Mouse (Mus musculus) embryonic facial prominence, embryonic 11.5 days (tissue): ENCODE measurements around the gene Pxmp4. TPM values are rescaled to one million over a fixed set of nuclear protein-coding genes. Genes with fewer than 3 reads are reported as not detected.

ENCODE experiments used
- ATAC-seq: fragments of 200-750 bp; cut with Nextera tagmentation; replicated peaks from 2 replicates; pipeline ENCODE4 v1.8.0; 2017; ENCODE audit warnings: low read depth; ENCODE audit not compliant: insufficient number of reproducible peaks, low FRiP score, low TSS enrichment
- DNase-seq: peaks from one replicate; pipeline ENCODE4 v3.0.0-alpha.2; 2015; ENCODE audit warnings: low spot score
- H3K27ac ChIP-seq: fragments of 300-500 bp; sonication (generic); replicated peaks from 2 replicates; pipeline ENCODE4 v1.5.1; 2014; ENCODE audit warnings: mild to moderate bottlenecking, low read depth, low read length, control low read depth
- H3K27me3 ChIP-seq: fragments of 300-500 bp; sonication (generic); 2 replicates; pipeline ENCODE4 v1.6.1; 2014; ENCODE audit warnings: mild to moderate bottlenecking, low read length, moderate library complexity, mixed read lengths; ENCODE audit not compliant: control insufficient read depth, insufficient read depth
- H3K36me3 ChIP-seq: fragments of 300-500 bp; sonication (generic); replicated peaks from 2 replicates; pipeline ENCODE4 v1.6.1; 2014; ENCODE audit warnings: low read depth, mild to moderate bottlenecking, low read length, moderate library complexity, mixed read lengths; ENCODE audit not compliant: control insufficient read depth, insufficient read depth
- H3K4me1 ChIP-seq: fragments of 300-500 bp; sonication (generic); 2 replicates; pipeline ENCODE4 v1.6.1; 2014; ENCODE audit warnings: low read length, mixed read lengths; ENCODE audit not compliant: control insufficient read depth, insufficient read depth
- H3K4me2 ChIP-seq: fragments of 300-500 bp; sonication (generic); 2 replicates; pipeline ENCODE4 v1.6.1; 2014; ENCODE audit warnings: low read depth, mild to moderate bottlenecking, control low read depth, low read length, moderate library complexity
- H3K4me3 ChIP-seq: fragments of 300-500 bp; sonication (generic); 2 replicates; pipeline ENCODE4 v1.5.1; 2014; ENCODE audit warnings: low read depth, low read length, control low read depth
- H3K9ac ChIP-seq: fragments of 300-500 bp; sonication (generic); replicated peaks from 2 replicates; pipeline ENCODE4 v1.6.1; 2014; ENCODE audit warnings: mild to moderate bottlenecking, control low read depth, low read length
- H3K9me3 ChIP-seq: fragments of 300-500 bp; sonication (generic); replicated peaks from 2 replicates; pipeline ENCODE4 v1.6.1; 2016; ENCODE audit warnings: mild to moderate bottlenecking, low read length, inconsistent platforms, mixed read lengths; ENCODE audit not compliant: control insufficient read depth
- WGBS: fragments of 180-500 bp; shearing (Covaris S2); extraction: QIAGEN DNeasy Blood & Tissue Kit; methylation state at CpG from one replicate; pipeline ENCODE4 v1.1.7; 2014; 5-methylcytosine and 5-hydroxymethylcytosine counted together
- polyA plus RNA-seq: library from polyadenylated mRNA; unstranded; fragments of >200 nt; fragmentation: Nextera tagmentation; extraction: Ambion mirVana; gene quantifications from 2 replicates; pipeline ENCODE4 v1.2.1, GENCODE M21; 2014

The Pxmp4 gene
- polyA plus RNA-seq, 1 experiment from 2014 or later = 13.6 TPM

DNA sequence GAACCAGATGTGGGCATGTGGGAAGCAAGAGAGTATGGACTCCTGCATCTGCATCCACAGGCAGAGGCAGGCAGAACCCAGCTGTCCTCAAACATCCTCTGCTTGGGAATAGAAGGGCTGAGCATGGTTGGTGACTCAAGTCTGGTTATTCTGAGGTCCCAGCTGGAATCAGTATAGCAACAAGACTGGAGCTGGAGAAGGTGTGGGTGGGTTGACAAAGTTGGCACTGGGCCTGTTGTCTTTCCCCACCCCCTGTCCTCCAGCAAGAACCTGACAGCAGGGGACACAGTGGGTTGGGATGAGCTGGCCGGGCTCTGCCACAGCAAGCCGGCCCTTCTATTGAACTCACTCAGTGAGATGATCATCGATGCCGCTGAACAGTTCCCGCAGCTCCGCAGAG lies 48.3 kb downstream of the Pxmp4 start:
- DNase-seq (no peak), ATAC-seq (no peak)
- Histone ChIP-seq H3K9me3 (no peaks in the 10 kb centered on the region), H3K4me3 (no peak overlapping the region), H3K4me2 (no peak overlapping the region), H3K27me3 (peaks cover 3% of the 10 kb centered on the region; the same call in 1 of the 2 replicates), H3K36me3 (no peaks in the 10 kb centered on the region), H3K4me1 (peaks cover 3% of the 10 kb centered on the region; the same call in 1 of the 2 replicates), H3K9ac (no peak overlapping the region), H3K27ac (no peak overlapping the region)
- 84% methylated on average over 6 of the region's 6 CpGs for WGBS

DNA sequence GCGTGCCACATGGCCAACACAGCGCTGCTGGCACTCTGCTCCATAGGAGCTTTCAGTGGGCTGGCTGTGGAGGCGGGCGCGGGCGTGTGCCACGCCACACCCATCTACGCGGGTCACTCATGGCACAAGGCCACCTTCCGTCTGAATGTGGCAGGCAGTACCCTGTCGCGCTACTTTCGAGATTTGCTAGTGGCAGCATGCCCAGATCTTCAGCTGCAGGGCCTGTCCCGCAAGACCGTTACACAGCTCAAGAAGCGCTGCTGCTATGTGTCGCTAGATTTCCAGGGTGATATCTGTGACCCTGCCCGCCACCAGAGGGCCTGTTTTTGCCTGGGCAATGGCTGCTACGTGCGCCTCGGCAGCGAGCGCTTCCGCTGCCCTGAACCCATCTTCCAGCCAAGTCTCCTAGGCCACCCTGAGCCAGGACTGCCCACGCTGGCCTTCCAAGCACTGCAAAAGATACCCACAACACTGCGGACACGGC lies 51.0 kb downstream of the Pxmp4 start:
- H3K9ac ChIP-seq = peak overlapping the region; percentile 32; the same call in 1 of the 2 replicates
- H3K4me1 ChIP-seq = peaks cover 4% of the 10 kb centered on the region; the same call in 1 of the 2 replicates
- H3K4me2 ChIP-seq = peak overlapping the region; percentile 11; the same call in 1 of the 2 replicates
- ATAC-seq (0 out of 2 replicates have a peak, but pooled peaks have one; percentile 8), DNase-seq (peak; percentile 66)
- H3K9me3 ChIP-seq = no peaks in the 10 kb centered on the region
- no peak overlapping the region for H3K4me3 ChIP-seq
- H3K27me3 ChIP-seq = peaks cover 3% of the 10 kb centered on the region
- H3K27ac ChIP-seq = no peak overlapping the region
- WGBS = 30% methylated on average over 27 of the region's 27 CpGs
- H3K36me3 ChIP-seq = no peaks in the 10 kb centered on the region

GRCm38 (mm10) chr2:154551927-154552326 lies 51.6 kb downstream of the Pxmp4 start:
- Histone ChIP-seq H3K4me3 (no peak overlapping the region), H3K9ac (no peak overlapping the region; the same call in 1 of the 2 replicates), H3K9me3 (no peaks in the 10 kb centered on the region), H3K4me1 (peaks cover 4% of the 10 kb centered on the region; the same call in 1 of the 2 replicates), H3K36me3 (no peaks in the 10 kb centered on the region), H3K27ac (no peak overlapping the region), H3K4me2 (peak overlapping the region; percentile 11; the same call in 1 of the 2 replicates), H3K27me3 (peaks cover 3% of the 10 kb centered on the region)
- 33% methylated on average over 21 of the region's 21 CpGs for WGBS
- DNase-seq (no peak), ATAC-seq (no peak)

GRCm38 (mm10) chr2:154551476-154551875 lies 52.0 kb downstream of the Pxmp4 start, which contains the start of gene Actl10:
TSS of gene Actl10 (plus strand) at chr2:154551776.
- Histone ChIP-seq H3K36me3 (no peaks in the 10 kb centered on the region), H3K9ac (peak within 1 kb of the TSS; percentile 15; the same call in 1 of the 2 replicates), H3K4me1 (peaks cover 4% of the 10 kb centered on the region; the same call in 1 of the 2 replicates), H3K4me3 (no peak within 1 kb of the TSS), H3K4me2 (peak within 1 kb of the TSS; percentile 11; the same call in 1 of the 2 replicates), H3K27me3 (peaks cover 3% of the 10 kb centered on the region), H3K27ac (no peak within 1 kb of the TSS), H3K9me3 (no peaks in the 10 kb centered on the region)
- ATAC-seq (no peak), DNase-seq (no peak)
- 78% methylated on average over 4 of the region's 4 CpGs for WGBS

DNA sequence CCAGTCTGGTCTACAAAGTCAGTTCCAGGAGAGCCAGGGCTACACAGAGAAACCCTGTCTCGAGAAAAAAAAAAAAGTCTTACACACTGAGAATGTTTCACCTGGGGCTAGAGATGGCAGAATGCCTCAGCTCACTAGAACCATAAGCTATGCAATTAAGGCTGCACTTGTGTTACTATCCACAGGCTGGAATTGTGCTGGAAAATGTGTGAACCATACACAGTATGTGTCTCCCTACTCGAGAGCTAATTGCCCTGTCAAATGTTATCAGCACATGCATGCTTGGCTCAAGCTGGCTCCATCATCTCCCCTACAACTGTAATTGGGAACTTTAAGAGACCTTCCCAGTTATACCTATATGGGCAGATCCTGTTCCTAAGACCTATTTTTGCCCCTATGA lies 52.6 kb downstream of the Pxmp4 start:
- DNase-seq = no peak
- Histone ChIP-seq H3K27ac (no peak overlapping the region), H3K9ac (no peak overlapping the region), H3K4me2 (no peak overlapping the region), H3K9me3 (no peaks in the 10 kb centered on the region), H3K4me3 (no peak overlapping the region), H3K27me3 (peaks cover 3% of the 10 kb centered on the region), H3K4me1 (peaks cover 4% of the 10 kb centered on the region; the same call in 1 of the 2 replicates), H3K36me3 (no peaks in the 10 kb centered on the region)
- ATAC-seq = no peak
- WGBS = 78% methylated on average over 2 of the region's 2 CpGs

- no peaks in the 10 kb centered on the region for H3K9me3 ChIP-seq
- peaks cover 3% of the 10 kb centered on the region for H3K27me3 ChIP-seq
- H3K27ac ChIP-seq = no peak overlapping the region
- H3K36me3 ChIP-seq = no peaks in the 10 kb centered on the region
- DNase-seq = no peak
- H3K9ac ChIP-seq = no peak overlapping the region
- peaks cover 4% of the 10 kb centered on the region; the same call in 1 of the 2 replicates for H3K4me1 ChIP-seq
- H3K4me3 ChIP-seq = peak overlapping the region; percentile 38
- WGBS = 13% methylated on average over 20 of the region's 20 CpGs
- ATAC-seq = no peak
- peak overlapping the region; percentile 91 for H3K4me2 ChIP-seq
These were observed 53.7 kb downstream of the Pxmp4 start for GRCm38 (mm10) chr2:154549886-154550189.

DNA sequence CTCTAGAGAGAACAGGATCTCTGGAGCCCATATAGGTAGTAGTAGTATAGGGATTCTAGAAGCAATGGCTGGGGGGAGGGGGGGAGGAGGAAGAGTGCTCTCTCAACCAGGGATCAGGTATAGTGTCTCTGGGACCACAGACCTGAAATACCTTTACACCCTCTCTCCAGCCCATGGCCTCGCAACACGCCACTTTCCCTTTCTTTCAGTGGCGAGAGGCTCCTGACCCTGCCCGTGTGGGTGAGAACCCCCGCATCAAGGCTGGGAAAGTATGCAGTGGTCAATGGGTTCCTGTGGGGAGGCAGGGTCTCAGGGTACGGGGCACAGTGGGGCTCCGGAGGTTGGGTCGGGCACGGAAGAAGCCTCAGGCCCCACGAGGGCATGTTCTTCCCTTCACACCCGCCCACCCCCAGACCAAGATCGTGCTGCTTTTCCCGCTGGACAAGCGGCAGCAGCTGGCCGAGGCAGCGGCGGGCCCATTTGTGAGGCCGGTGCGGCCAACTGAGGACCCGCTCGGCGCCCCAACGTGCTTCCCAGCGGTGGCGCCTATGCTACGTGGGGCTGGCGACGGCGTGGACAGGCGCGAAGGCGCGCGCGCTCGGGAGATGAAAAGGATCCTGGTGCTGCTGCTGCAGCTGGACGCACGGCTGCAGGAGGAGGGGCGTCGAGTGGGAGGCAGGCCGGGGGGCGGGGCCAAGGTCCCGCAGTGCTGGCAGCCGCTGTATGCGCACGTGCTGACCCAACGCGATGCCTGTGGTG lies 54.2 kb downstream of the Pxmp4 start:
- H3K9ac ChIP-seq = peak overlapping the region; percentile 62
- no peak overlapping the region for H3K27ac ChIP-seq
- no peaks in the 10 kb centered on the region for H3K36me3 ChIP-seq
- H3K9me3 ChIP-seq = no peaks in the 10 kb centered on the region
- 3% methylated on average over 44 of the region's 48 CpGs for WGBS
- peak; percentile 24 for ATAC-seq
- peaks cover 4% of the 10 kb centered on the region; the same call in 1 of the 2 replicates for H3K4me1 ChIP-seq
- peak overlapping the region; percentile 91 for H3K4me2 ChIP-seq
- peak overlapping the region; percentile 38 for H3K4me3 ChIP-seq
- DNase-seq = peak; percentile 87
- peaks cover 3% of the 10 kb centered on the region for H3K27me3 ChIP-seq

- ATAC-seq = no peak
- no peak overlapping the region for H3K4me3 ChIP-seq
These were observed 54.8 kb downstream of the Pxmp4 start for GRCm38 (mm10) chr2:154548688-154549087.

More at GRCm38 (mm10) chr2:154548688-154549087, 54.8 kb downstream of the Pxmp4 start:
- peaks cover 3% of the 10 kb centered on the region for H3K27me3 ChIP-seq
- 45% methylated on average over 3 of the region's 3 CpGs for WGBS
- no peak overlapping the region for H3K4me2 ChIP-seq
- H3K4me1 ChIP-seq = peaks cover 4% of the 10 kb centered on the region; the same call in 1 of the 2 replicates
- DNase-seq = no peak
- no peak overlapping the region for H3K27ac ChIP-seq
- peak overlapping the region; percentile 62; the same call in 1 of the 2 replicates for H3K9ac ChIP-seq
- H3K36me3 ChIP-seq = no peaks in the 10 kb centered on the region
- H3K9me3 ChIP-seq = no peaks in the 10 kb centered on the region
